Mouse (Mus musculus): ENCODE measurements around the gene Vwa3a.

Vwa3a gene

GRCm38 (mm10) chr7:120746821-120747220, 7.7 kb downstream of the Vwa3a start:
- DNase-seq (ENCODE audit: low spot score in 2 of 2) = no peak

GRCm38 (mm10) chr7:120748478-120748877, 9.4 kb downstream of the Vwa3a start:
- no peak for DNase-seq (ENCODE audit: low spot score in 2 of 2)

DNA sequence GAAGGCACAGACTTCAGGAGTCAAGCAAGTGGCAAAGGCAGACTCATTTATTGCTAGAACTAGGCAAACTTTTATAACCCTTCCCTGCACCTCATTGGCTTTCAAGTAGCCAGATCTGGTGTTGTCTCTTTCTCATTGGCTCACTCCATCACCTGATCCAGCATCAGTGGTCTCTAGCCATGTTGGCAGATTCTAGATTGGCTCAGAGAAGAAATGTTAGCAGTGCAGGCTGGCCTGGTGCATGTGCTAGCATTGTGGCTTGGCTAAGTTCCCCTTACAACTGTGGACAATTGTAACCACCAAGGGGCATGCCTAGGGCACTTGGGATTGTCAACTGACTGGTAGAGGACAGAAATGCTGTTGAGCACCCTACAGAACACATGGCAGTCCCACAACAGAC, 12.2 kb downstream of the Vwa3a start:
- DNase-seq (ENCODE audit: low spot score in 2 of 2) = no peak

- peak in 1 of 2 experiments; percentile 41 for DNase-seq (ENCODE audit: low spot score in 2 of 2)
Observed at GRCm38 (mm10) chr7:120751906-120752305, 12.8 kb downstream of the Vwa3a start.

DNA sequence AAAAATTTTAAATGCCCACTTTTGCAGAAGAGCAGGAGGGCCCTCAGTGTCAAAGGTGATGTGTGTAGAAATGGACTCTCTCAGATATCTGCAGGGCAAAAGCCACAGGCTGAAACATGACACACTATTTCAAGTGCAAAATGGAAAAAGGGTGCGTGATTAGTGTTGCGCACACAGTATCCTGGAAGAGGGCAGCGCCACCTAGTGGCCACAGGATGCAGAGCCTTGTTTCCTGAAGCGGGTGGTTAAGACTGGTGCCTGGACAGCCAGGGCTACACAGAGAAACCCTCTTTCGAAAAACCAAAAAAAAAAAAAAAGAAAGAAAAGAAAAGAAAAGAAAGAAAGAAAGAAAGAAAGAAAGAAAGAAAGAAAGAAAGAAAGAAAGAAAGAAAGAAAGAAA, 15.6 kb downstream of the Vwa3a start:
- peak in 1 of 2 experiments; percentile 76 for DNase-seq (ENCODE audit: low spot score in 2 of 2)

DNA sequence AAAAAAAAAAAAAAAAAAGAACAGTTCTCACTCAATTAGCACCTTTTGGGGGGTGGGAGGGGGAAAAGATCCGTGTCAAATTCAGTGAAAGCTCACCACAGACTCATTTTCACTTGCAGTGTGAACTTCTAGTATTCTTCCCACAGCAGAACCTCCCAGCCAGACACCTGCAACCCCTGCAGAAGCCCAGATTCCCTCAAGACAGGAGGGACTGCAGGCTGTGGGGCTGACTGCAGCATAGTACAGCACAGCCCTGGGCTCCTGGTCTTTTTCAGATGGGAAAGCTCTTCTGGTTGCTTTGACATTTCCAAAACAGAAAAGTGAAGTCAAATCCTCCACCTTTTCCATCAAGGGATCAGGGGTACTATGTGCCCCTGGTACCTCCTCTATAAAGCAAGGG, 28.3 kb downstream of the Vwa3a start:
- no peak for DNase-seq (ENCODE audit: low spot score in 2 of 2)

- DNase-seq (ENCODE audit: low spot score in 2 of 2) = no peak
Observed at GRCm38 (mm10) chr7:120771389-120771788, 32.3 kb downstream of the Vwa3a start.

GRCm38 (mm10) chr7:120778012-120778411, 38.9 kb downstream of the Vwa3a start:
- DNase-seq (ENCODE audit: low spot score in 2 of 2) = no peak

DNA sequence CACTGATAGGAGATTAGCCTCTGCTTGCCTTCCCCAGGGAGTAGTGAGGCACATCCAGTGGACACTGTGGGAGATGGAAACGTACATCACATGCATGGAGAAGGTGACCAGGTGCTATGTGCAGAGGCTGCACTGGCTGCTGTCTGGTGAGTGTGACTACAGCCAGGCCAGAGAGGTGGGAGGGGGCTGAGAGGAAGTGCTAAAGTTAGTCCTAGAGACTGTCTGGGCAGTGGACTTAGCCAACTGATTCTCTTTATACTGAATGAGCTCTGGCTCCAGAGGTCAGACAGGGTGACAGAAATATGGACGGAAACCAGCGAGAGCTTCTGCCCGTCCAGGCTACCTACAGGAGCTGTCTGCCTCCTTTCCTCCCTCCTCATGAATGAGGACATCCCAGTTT, 56.4 kb downstream of the Vwa3a start:
- no peak for DNase-seq (ENCODE audit: low spot score in 2 of 2)

DNA sequence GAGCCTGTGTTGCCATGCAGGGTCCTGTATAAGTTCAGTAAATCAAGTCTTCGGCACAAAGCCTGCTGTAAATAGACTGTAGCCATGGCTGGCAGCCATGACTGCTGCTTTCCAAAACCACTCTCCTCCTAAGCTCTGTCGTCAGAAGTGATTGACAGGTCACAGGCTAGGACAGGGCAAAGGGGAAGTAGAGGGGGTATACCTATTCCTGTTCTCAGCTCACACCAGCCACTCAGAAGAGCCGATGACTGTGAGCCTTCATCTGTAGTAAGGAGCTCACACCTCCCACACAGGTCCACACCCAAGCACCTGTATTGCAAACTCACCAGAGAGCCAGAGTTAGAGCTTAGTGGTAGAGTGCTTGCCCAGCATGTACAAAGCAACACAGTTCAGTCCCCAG, 57.3 kb downstream of the Vwa3a start:
- no peak for DNase-seq (ENCODE audit: low spot score in 2 of 2)

DNA sequence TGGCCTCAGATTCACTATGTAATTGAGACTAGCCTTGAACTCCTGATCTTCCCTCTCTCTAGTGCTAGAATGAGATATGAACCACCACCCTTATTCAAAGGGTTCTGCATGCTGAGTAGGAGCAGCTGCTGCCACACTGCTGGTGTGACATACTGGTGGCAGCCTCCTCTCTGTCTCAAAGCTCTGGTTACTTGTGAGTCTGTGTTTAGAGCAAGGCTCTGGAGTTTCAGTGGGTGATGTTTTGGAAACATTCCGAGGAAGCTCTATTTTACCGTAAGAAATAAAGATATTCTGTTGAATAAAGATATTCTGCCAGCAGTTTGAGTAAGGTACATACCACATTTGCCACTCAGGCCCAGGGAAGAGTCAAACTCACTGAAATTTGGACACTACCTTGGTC, 64.2 kb downstream of the Vwa3a start:
- no peak for DNase-seq (ENCODE audit: low spot score in 2 of 2)

DNA sequence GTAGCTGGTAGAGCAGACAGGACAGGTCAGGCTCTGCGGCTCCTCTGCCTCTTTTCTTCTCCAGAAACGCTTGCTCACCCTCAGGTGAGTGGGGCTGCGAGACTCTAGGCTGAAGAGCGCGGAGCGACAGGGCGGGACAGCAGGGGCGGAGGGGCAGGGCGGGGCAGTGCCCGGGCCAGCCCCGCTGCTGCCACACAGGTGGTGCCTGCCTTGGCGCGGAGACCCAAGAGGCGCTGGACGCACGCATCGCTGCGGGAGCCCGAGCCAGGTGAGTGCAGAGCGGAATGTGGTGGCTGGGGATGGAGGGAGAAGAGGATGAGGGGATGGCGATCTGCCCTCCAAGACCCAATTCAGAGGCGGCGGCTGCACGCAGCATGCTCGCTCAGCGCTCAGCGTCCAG, 70.6 kb downstream of the Vwa3a start:
- no peak for DNase-seq (ENCODE audit: low spot score in 2 of 2)

DNA sequence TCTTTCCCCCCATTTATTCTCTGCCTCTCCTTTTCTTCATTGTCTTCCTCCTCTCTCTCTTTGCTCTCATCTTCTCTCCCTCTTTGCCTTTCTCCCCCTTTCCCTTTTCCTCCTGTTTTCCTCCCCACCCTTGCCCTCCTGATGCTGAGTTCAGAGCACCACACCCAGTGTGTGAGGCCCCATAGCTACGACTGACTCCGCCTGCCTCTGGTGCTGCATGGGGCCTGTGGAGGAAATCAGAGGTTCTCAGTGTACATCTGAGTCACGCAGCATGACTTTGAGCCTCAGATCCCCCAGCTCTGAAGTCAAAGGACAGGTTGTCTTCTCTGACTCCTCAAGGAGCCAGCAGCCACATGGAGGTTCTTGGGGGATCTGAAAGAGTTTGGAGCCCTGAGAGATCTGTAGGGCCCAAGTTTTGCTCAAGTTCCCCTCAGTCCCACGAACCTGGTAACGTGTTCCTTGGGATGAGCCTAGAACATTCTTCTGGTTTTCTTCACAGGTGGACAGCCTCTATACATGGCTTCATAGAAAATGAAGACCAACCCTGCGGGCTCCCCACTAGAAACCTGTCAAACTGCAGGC, 72.8 kb downstream of the Vwa3a start, which contains the start of gene Gm5737:
Gm5737 (plus strand) TSS at position 532 of the 582 bp plus-strand sequence.
- DNase-seq (ENCODE audit: low spot score in 2 of 2) = no peak

DNA sequence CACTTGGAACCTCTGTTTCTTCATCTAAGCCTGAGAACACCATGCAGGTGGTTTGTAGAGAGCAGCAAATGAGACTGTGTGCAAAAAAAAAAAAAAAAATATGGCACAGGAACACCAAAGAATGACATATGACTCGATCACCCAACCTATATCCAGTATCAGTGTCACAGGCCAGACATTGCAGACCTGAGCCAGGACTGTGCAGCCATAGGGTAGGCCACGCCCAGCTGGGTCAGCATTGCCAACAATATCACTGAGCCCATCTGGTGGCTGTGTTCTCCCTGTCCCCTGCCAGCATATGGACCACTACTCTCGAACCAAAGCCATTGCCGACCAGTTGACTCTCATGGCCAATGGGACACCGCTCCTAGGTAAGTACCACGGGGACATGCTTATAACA, 78.4 kb downstream of the Vwa3a start:
- DNase-seq (ENCODE audit: low spot score in 2 of 2) = no peak

DNA sequence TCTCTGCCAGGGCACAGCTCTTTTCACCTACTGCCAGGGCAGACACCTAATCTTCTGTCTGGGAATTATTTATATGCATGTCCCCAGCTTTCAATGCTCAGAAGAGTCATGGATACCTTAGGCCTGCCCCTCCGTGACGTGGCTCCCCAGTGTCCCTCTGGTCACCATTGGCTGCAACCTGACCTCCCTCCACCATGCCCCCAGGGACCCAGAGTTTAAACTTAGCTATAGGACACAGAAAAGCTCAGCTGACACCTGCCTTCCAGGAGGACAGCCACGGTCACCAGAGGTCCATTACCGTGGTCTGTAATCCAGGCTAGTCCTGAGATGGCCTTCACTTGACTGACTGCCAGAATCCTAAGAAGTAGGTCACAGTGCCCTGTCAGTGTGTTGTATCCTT, 80.3 kb downstream of the Vwa3a start:
- DNase-seq (ENCODE audit: low spot score in 2 of 2) = no peak

GRCm38 (mm10) chr7:120823248-120823647, 84.1 kb downstream of the Vwa3a start:
- DNase-seq (ENCODE audit: low spot score in 2 of 2) = peak in 1 of 2 experiments; percentile 64

DNA sequence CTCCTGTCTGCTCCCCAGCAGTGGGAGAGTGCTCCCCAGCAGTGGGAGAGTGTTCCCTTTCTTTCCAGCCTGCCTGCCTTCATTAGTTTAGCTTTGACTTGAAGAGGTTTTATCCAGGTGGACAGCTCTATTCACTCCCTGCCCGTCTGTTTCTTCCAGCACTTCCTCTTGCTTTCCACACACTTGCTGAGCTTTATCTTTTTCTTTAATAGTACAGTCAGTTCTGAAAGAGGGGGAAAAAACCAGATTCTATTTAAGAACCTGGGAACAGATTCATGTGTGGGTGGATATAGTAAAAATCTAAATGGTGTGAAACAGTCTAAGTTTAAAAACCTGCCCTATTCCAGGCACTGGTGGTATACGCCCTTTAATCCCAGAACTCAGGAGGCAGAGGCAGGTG, 86.0 kb downstream of the Vwa3a start:
- no peak for DNase-seq (ENCODE audit: low spot score in 2 of 2)

- DNase-seq (ENCODE audit: low spot score in 2 of 2) = no peak
Observed at GRCm38 (mm10) chr7:120826408-120826807, 87.3 kb downstream of the Vwa3a start.

GRCm38 (mm10) chr7:120830431-120831381, 91.6 kb downstream of the Vwa3a start:
- peak in 1 of 2 experiments; percentile 54 for DNase-seq (ENCODE audit: low spot score in 2 of 2)

- no peak for DNase-seq (ENCODE audit: low spot score in 2 of 2)
Observed at GRCm38 (mm10) chr7:120834426-120834825, 95.3 kb downstream of the Vwa3a start.

- peak in 1 of 2 experiments; percentile 80 for DNase-seq (ENCODE audit: low spot score in 2 of 2)
Observed at GRCm38 (mm10) chr7:120834863-120835372, 95.8 kb downstream of the Vwa3a start.

DNA sequence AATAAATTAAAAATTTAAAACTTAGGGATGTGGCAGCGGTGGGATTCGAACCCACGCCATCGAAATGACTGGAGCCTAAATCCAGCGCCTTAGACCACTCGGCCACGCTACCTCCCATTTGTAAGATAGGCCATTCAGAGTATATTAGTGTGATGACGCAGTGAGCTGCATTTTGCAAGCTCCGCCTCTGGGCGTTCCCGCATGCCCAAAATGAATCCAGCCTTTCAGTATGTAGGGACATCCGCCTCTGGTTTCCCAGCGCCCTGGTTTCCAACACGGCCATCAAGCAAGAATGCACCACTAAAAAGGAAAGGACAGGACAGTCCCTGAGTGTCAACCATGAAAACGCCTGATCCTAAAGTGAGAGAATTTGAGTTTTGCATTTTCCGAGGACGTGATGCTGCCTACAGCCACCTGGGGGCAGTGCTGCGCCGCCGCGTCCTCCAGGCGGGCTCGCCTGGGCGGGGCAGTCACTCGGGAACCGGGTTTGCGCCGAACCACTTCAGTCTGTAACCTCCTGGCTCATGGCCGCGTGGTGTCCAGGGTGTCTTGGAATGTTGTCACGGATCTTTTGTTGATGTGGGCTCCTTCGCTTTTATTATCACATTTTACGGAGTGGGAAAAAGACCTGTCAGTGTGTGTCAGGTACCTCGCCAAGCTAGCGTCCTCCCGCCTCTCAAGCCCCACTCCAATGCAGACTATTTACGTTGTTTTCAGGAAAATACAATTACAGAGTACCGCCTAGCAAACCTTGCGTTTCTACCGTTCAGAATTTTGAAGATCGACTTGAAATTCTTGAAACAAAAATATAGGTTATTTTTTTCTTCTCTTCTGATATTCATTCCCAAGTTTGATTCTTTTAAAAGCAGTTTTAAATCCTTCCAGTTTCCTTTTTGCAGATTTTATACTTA, 96.6 kb downstream of the Vwa3a start:
- peak; percentile 87 to 98 for DNase-seq (ENCODE audit: low spot score in 2 of 2)

Measured in left cerebral cortex, adult 9 months (tissue).